Mouse (Mus musculus) embryonic facial prominence, embryonic 10.5 days (tissue): ENCODE measurements around the gene Pi4k2a. TPM values are rescaled to one million over a fixed set of nuclear protein-coding genes. Genes with fewer than 3 reads are reported as not detected.

Source experiments
- DNase-seq: peaks from one replicate; pipeline ENCODE4 v3.0.0-alpha.2; 2017; ENCODE audit warnings: low spot score
- H3K27ac ChIP-seq: fragments of 300-500 bp; sonication (generic); replicated peaks from 2 replicates; pipeline ENCODE4 v1.5.1; 2016; ENCODE audit warnings: mild to moderate bottlenecking
- H3K27me3 ChIP-seq: fragments of 300-500 bp; sonication (generic); replicated peaks from 2 replicates; pipeline ENCODE4 v1.6.1; 2016; ENCODE audit warnings: low read depth, mild to moderate bottlenecking; ENCODE audit not compliant: poor library complexity, severe bottlenecking
- H3K36me3 ChIP-seq: fragments of 300-500 bp; sonication (generic); replicated peaks from 2 replicates; pipeline ENCODE4 v1.6.1; 2016; ENCODE audit warnings: mild to moderate bottlenecking, moderate library complexity
- H3K4me1 ChIP-seq: fragments of 300-500 bp; sonication (generic); 2 replicates; pipeline ENCODE4 v1.6.1; 2016
- H3K4me3 ChIP-seq: fragments of 300-500 bp; sonication (generic); 2 replicates; pipeline ENCODE4 v1.5.1; 2016; ENCODE audit warnings: mild to moderate bottlenecking, moderate library complexity
- H3K9me3 ChIP-seq: fragments of 300-500 bp; sonication (generic); 2 replicates; pipeline ENCODE4 v1.6.1; 2016; ENCODE audit warnings: mild to moderate bottlenecking
- WGBS: fragments of 180-500 bp; shearing (Covaris S2); methylation state at CpG from one replicate; pipeline ENCODE4 v1.1.7; 2016; 5-methylcytosine and 5-hydroxymethylcytosine counted together
- polyA plus RNA-seq: library from polyadenylated mRNA; unstranded; fragments of >200 nt; fragmentation: Nextera tagmentation; extraction: Ambion mirVana; gene quantifications from 2 replicates; pipeline ENCODE4 v1.2.1, GENCODE M21; 2016

Gene Pi4k2a
- 28.0 and 30.2 TPM in 2 replicates for polyA plus RNA-seq

GRCm38 (mm10) chr19:42089748-42090595, at the start of gene Pi4k2a:
TSS of gene Pi4k2a (plus strand) at chr19:42090470.
- peak within 1 kb of the TSS; percentile 97 for H3K4me3 ChIP-seq
- H3K4me1 ChIP-seq, result peaks cover 41% of the 10 kb centered on the region
- no peaks in the 10 kb centered on the region for H3K27me3 ChIP-seq
- WGBS, result 1% methylated on average over 55 of the region's 55 CpGs
- peak within 1 kb of the TSS; percentile 92 for H3K27ac ChIP-seq
- H3K36me3 ChIP-seq, result peaks cover 23% of the 10 kb centered on the region
- peak; percentile 99 for DNase-seq
- H3K9me3 ChIP-seq, result no peaks in the 10 kb centered on the region

- WGBS, result 96% methylated on average over 6 of the region's 6 CpGs
- no peak overlapping the region for H3K27ac ChIP-seq
- peaks cover 18% of the 10 kb centered on the region for H3K27me3 ChIP-seq
- H3K36me3 ChIP-seq, result no peaks in the 10 kb centered on the region
- peaks cover 11% of the 10 kb centered on the region for H3K4me1 ChIP-seq
- H3K9me3 ChIP-seq, result no peaks in the 10 kb centered on the region
- no peak overlapping the region for H3K4me3 ChIP-seq
- DNase-seq, result no peak
These were observed 46.3 kb upstream of the Pi4k2a start for GRCm38 (mm10) chr19:42043988-42044387.

- H3K9me3 ChIP-seq, result no peaks in the 10 kb centered on the region
- 23% methylated on average over 23 of the region's 23 CpGs for WGBS
- no peaks in the 10 kb centered on the region for H3K36me3 ChIP-seq
- peaks cover 10% of the 10 kb centered on the region; the same call in 1 of the 2 replicates for H3K27me3 ChIP-seq
- peak within 1 kb of the TSS; percentile 63; the same call in 1 of the 2 replicates for H3K27ac ChIP-seq
- H3K4me3 ChIP-seq, result peak within 1 kb of the TSS; percentile 55
- H3K4me1 ChIP-seq, result peaks cover 11% of the 10 kb centered on the region
- DNase-seq, result peak; percentile 87
These were observed 44.8 kb upstream of the Pi4k2a start, which contains the start of gene Hoga1 for GRCm38 (mm10) chr19:42045269-42046102. TSS of gene Hoga1 (plus strand) at chr19:42045610.

GRCm38 (mm10) chr19:42050251-42050650, 40.0 kb upstream of the Pi4k2a start:
- H3K36me3 ChIP-seq, result no peaks in the 10 kb centered on the region
- H3K27me3 ChIP-seq, result no peaks in the 10 kb centered on the region
- no peak for DNase-seq
- 91% methylated on average over 1 of the region's 1 CpGs for WGBS
- H3K9me3 ChIP-seq, result no peaks in the 10 kb centered on the region
- no peak overlapping the region for H3K4me3 ChIP-seq
- H3K27ac ChIP-seq, result no peak overlapping the region
- H3K4me1 ChIP-seq, result peaks cover 16% of the 10 kb centered on the region

- Histone ChIP-seq H3K4me1 (peaks cover 6% of the 10 kb centered on the region; the same call in 1 of the 2 replicates), H3K36me3 (no peaks in the 10 kb centered on the region), H3K27ac (no peak overlapping the region), H3K4me3 (no peak overlapping the region), H3K9me3 (no peaks in the 10 kb centered on the region), H3K27me3 (no peaks in the 10 kb centered on the region)
- no peak for DNase-seq
- 84% methylated on average over 3 of the region's 3 CpGs for WGBS
These were observed 38.9 kb upstream of the Pi4k2a start for GRCm38 (mm10) chr19:42051351-42051750.

- WGBS, result 69% methylated on average over 4 of the region's 4 CpGs
- Histone ChIP-seq H3K9me3 (no peaks in the 10 kb centered on the region), H3K4me1 (peaks cover 6% of the 10 kb centered on the region; the same call in 1 of the 2 replicates), H3K4me3 (no peak within 1 kb of the TSS), H3K36me3 (no peaks in the 10 kb centered on the region), H3K27me3 (no peaks in the 10 kb centered on the region), H3K27ac (0 out of 2 replicates have a peak within 1 kb of the TSS, but pooled peaks have one; percentile 4)
- no peak for DNase-seq
These were observed 38.3 kb upstream of the Pi4k2a start, which contains the start of gene 4933411K16Rik for GRCm38 (mm10) chr19:42051948-42052347. TSS of gene 4933411K16Rik (plus strand) at chr19:42052248.

GRCm38 (mm10) chr19:42054255-42054654, 36.0 kb upstream of the Pi4k2a start:
- DNase-seq, result no peak
- 88% methylated on average over 6 of the region's 6 CpGs for WGBS
- no peak overlapping the region for H3K4me3 ChIP-seq

GRCm38 (mm10) chr19:42055881-42056280, 34.4 kb upstream of the Pi4k2a start:
- DNase-seq, result no peak
- H3K27me3 ChIP-seq, result no peaks in the 10 kb centered on the region
- H3K4me3 ChIP-seq, result no peak overlapping the region
- no peaks in the 10 kb centered on the region for H3K9me3 ChIP-seq
- peaks cover 6% of the 10 kb centered on the region; the same call in 1 of the 2 replicates for H3K4me1 ChIP-seq
- WGBS, result 90% methylated on average over 2 of the region's 2 CpGs
- no peak overlapping the region for H3K27ac ChIP-seq
- H3K36me3 ChIP-seq, result no peaks in the 10 kb centered on the region

More at GRCm38 (mm10) chr19:42054255-42054654, 36.0 kb upstream of the Pi4k2a start:
- H3K36me3 ChIP-seq, result no peaks in the 10 kb centered on the region
- peaks cover 6% of the 10 kb centered on the region; the same call in 1 of the 2 replicates for H3K4me1 ChIP-seq
- no peak overlapping the region for H3K27ac ChIP-seq
- H3K27me3 ChIP-seq, result no peaks in the 10 kb centered on the region
- no peaks in the 10 kb centered on the region for H3K9me3 ChIP-seq

- Histone ChIP-seq H3K27me3 (no peaks in the 10 kb centered on the region), H3K4me3 (no peak overlapping the region), H3K36me3 (no peaks in the 10 kb centered on the region), H3K27ac (no peak overlapping the region), H3K9me3 (no peaks in the 10 kb centered on the region), H3K4me1 (peaks cover 6% of the 10 kb centered on the region; the same call in 1 of the 2 replicates)
- 90% methylated on average over 6 of the region's 6 CpGs for WGBS
- DNase-seq, result no peak
These were observed 33.4 kb upstream of the Pi4k2a start for GRCm38 (mm10) chr19:42056719-42057409.

- Histone ChIP-seq H3K9me3 (no peaks in the 10 kb centered on the region), H3K36me3 (no peaks in the 10 kb centered on the region), H3K4me1 (no peaks in the 10 kb centered on the region), H3K27me3 (no peaks in the 10 kb centered on the region), H3K4me3 (no peak overlapping the region), H3K27ac (no peak overlapping the region)
- WGBS, result 77% methylated on average over 7 of the region's 7 CpGs
- no peak for DNase-seq
These were observed 31.8 kb upstream of the Pi4k2a start for GRCm38 (mm10) chr19:42058426-42058825.

GRCm38 (mm10) chr19:42061443-42061842, 28.8 kb upstream of the Pi4k2a start:
- H3K4me3 ChIP-seq, result no peak overlapping the region
- WGBS, result 95% methylated on average over 7 of the region's 7 CpGs
- no peaks in the 10 kb centered on the region for H3K27me3 ChIP-seq
- H3K27ac ChIP-seq, result no peak overlapping the region
- no peaks in the 10 kb centered on the region for H3K4me1 ChIP-seq
- no peaks in the 10 kb centered on the region for H3K9me3 ChIP-seq
- H3K36me3 ChIP-seq, result no peaks in the 10 kb centered on the region
- no peak for DNase-seq
